Mouse (Mus musculus): ENCODE measurements at regions not wholly inside any gene's neighbourhood (a gene's known extent, or its start where the extent isn't known, plus 50 kb on each side); places are given as distances from the start of the nearest gene placed in this dataset.

DNA sequence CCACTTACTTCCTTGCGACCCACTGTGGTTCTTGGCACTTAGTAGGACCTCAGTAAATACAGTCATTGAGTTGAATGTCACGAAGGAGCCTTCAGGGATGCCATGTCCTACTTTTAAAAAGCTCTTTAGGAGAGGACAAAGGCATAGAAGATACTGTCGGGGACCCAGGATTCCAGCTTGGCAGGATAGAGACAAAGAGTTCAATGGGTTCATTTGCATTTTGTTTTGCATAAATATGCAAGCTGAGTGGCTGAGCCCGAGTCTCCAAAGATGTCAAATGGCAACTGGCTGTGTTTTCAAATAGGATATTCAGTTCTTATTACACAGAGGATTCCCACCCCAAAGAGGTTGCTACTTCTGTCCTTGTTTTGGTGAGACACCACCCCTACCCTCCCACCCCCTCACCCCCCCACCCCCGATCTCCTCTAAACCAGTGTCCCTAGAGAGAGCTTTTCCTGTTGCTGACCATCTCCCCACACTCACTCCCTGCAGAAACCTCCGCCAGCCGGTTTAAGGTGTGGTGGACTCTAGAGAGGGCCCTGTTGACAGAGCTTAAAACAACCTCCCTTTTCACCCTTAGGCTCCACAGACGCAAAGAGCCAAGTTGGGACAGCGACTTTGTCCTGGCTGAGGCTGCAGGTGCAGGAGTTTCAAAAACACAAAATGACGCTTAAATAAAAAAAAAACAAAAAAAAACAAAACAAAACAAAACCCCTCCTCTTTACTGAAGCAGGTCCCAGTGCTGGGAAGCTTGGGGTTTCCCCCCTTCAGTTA lies 57.9 kb downstream of the Sox9 start:
- intact Hi-C loops (cut with DNase I), result no loop called here

DNA sequence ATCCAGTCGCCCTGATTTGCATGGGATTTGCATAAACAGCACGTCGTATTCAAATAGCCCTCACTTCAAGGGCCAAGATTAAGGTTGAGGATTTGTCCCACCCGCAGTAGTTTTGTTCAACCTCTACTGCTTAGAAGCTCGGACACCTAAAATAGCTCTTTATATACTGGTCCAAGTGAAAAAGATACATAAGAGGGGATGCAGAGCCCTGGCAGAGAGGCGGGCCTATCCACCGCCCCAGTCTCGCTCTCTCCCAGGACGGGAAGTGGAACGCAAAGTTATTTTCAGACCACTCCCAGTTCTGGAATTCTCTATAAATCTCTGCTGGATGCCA lies 58.4 kb downstream of the Sox9 start:
- intact Hi-C loops (cut with DNase I), result no loop called here

DNA sequence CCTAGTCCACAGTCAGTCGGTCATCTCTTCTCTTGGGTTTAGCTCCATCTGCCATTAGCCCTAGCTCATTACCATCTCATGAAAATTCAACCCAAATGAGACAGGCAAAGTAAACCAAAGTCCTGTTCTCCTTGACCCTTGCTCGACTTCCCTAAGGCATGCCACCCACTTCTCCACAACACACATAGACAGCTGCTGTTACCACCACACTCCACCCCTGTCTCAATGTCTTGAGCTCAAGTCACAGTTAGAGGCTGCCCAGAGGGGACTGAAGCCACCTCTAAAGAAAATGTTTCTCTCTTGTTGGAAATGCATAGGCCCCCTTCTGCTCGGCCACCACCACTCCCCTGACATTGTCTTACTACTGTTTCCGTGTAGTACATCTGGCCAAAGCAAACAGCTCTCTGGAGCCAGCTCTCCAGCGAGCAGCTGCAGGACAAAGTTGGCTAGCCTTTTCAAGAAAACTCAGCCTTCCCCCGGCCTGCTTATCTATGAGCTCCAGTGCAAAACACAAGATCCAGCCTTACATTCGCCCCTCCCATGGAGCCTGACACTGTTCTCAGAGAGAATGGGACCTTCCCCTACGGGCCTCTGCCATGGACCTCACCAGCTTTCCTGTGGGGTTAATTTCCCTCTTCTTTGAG lies 62.4 kb downstream of the Sox9 start:
- intact Hi-C loops (cut with DNase I), result no loop called here

DNA sequence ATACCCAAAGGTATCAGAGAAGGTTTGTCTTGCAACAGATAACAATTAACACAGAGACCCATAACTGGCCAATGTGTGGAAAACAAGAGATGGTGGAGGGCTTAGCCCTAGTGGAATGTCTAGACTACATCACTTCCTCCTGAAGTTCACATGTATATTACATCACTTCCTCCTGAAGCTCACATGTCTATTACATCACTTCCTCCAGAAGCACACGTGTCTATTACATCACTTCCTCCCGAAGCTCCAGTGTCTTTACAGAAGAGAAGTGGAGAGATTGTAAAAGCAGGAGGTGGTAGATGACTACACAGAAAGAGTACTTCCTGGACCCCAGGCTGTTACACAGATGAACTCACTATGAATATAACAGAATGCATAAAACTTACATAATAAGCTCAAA lies 65.1 kb downstream of the Sox9 start:
- intact Hi-C loops (cut with DNase I), result no loop called here

- intact Hi-C loops (cut with DNase I), result no loop called here
Observed at GRCm38 (mm10) chr11:112847851-112848250, 65.8 kb downstream of the Sox9 start.

DNA sequence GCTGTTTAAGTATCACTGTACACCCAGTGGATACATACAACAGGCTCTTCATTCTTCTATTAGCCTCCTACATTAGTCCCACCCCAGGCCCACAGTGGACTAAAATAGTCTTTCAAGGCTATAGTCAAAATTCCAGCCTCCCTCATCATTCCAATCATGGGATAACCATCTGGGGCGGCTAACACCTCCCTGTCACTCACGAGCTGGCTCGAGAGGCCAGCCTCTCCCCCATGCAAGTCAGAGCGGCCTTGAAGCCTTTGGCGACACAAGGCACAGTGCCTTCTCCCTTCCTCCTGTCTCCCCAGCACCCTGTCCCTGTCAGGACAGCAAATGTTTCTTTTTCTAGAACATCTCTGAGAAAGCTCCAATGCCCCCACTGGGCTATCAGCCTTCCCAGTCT lies 68.0 kb downstream of the Sox9 start:
- intact Hi-C loops (cut with DNase I), result no loop called here

DNA sequence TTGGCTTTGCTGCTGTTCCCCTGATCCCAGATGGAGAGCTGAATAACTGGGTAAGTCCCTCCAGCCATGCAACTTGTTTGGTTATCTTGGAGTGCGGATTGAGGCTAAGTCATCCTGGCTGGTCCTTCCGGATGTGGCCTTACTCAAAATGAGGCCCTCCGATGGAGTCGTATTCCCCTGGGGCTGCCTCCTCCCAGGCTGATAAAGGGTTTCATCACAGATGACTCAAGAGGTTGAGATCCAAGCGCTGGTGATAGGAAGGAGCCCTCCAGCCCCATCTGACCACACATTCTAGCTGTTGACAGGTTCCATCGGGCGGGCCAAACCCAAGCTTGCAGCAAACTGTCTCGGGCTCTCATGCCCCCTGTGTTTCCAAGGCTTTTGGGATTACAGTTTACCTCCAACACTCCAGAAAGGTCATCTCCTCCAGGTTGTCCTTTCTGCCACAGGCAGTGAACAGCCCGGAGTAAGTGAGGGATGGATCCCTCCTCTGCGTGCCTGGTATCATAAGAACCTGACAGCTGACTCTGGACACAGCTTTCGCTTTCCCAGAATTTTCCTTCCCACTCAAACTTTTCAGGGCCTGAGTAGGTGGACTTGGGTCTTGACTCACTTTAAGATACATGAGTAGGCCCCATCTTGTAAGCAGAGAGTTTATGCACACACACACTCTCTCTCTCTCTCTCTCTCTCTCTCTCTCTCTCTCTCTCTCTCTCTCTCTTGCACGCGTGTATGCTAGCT lies 68.7 kb downstream of the Sox9 start:
- intact Hi-C loops (cut with DNase I), result no loop called here

DNA sequence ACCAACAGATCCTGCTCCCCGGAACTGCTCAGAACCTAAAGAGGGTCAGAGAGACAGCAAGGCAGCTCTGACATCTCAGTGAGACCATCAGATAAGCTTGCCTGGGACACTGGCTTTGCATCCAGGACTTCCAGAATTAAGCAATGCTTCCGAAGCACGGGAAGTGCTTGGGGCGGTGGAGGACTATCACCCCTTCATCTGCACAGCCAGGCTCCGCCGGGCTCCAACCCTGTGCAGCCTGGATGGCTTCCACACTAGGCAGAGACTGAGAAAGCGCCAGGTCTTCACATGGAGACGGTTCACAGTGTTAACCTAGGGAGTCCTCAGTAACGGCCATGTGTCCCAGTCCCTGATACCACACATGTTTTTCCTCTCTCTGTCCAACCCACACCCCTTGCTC lies 69.3 kb downstream of the Sox9 start:
- intact Hi-C loops (cut with DNase I), result no loop called here

DNA sequence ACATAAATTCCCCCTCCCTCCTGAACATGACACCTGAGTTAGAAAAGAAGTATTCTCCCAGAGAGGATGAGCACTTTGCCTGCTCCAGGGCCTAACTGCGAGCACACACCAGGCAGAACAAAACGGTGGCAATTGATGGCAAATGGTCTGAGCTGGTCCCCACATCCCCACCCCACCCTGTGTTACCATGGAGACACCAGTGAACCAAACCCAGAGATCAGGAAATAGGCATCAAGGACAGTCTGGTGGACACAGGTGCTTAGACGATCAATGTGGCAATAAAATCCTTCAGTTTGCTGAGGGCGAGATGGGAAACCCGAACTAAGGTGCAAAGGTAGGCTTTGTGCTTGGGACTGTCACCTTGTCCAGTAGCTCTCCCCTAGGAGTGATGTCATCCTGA lies 74.0 kb downstream of the Sox9 start:
- intact Hi-C loops (cut with DNase I), result no loop called here

DNA sequence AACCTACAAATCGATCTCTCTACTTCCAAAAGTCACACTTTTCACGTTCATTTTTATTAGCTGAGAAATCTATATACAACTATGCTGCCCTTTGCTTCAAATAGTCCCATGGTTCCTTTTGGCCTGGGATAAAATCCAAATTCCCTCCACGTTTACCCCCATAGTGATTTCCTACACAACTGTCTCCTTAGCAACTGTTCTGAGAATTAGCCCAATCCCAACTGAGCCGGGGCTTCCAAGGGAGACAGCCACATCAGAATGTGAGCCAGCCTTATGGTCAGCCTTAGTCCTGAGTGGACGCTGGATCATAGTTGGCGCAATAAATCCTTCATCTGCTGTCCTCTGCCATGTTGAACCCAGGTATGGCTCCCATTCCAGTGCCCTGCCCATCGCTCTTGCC lies 77.3 kb downstream of the Sox9 start:
- intact Hi-C loops (cut with DNase I), result no loop called here

DNA sequence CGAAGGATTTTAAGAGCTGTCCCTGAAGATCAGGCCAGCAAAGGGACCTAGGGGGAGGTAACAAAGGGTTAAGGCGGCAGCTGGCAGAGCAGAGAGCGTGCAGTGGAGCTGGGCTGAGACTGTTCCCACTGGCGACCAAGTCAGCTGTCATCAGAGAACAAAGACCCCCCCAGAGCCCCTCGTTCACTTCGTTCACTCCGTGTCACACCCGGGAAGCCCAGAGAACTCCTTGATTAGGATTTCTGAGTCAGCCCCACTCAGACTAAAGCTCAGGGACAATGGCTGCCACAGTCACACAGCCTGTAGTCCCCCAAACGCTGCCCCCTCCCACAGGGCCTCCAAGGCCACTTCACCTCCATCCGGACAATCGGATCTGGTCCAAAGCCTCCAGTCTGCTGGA lies 78.8 kb downstream of the Sox9 start:
- intact Hi-C loops (cut with DNase I), result no loop called here

GRCm38 (mm10) chr11:112861233-112861632 lies 79.2 kb downstream of the Sox9 start:
- intact Hi-C loops (cut with DNase I), result no loop called here

GRCm38 (mm10) chr11:112865836-112866235 lies 83.8 kb downstream of the Sox9 start:
- intact Hi-C loops (cut with DNase I), result no loop called here

DNA sequence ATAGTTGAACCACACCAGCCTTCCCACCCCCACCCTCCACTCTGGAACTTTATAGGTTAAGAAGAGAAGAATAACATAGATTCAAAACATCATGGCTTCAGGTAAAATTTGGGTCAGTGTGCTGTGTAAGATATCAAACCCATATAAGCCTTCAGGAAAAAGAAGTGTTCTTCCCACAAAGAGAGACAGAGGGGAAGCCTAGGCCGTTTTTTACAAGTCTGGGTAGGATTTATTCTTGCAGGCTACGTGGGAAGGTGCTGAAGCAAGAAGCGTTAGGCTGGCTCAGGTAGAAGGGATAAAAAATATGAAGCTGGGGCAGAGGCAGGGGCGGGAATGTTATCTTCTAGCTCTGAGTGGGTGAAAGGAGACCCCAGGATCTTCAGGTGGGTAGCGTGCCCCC lies 87.5 kb downstream of the Sox9 start:
- intact Hi-C loops (cut with DNase I), result no loop called here

- intact Hi-C loops (cut with DNase I), result no loop called here
Observed at GRCm38 (mm10) chr11:112870201-112871035, 88.4 kb downstream of the Sox9 start.

- intact Hi-C loops (cut with DNase I), result no loop called here
Observed at GRCm38 (mm10) chr11:112872677-112873367, 90.8 kb downstream of the Sox9 start.

DNA sequence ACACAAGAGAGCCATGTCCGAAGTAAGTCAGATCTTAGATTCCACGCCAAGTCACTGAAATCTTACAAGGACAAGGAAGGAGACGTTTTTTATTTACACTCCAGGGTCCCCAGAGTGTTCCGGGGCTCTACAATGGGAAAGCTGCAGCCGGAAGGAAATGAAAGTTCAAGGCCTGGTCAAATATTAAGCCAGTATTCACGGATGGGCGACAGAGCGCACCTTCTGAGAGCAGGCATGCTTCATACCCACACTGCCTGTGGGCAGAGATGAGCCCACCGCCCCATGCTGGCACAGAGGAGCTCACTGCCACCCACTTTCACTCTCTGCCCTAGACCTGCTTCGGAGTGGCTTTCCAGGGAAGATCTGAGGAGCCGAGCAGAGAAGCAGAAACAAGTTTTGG lies 92.2 kb downstream of the Sox9 start:
- intact Hi-C loops (cut with DNase I), result no loop called here

DNA sequence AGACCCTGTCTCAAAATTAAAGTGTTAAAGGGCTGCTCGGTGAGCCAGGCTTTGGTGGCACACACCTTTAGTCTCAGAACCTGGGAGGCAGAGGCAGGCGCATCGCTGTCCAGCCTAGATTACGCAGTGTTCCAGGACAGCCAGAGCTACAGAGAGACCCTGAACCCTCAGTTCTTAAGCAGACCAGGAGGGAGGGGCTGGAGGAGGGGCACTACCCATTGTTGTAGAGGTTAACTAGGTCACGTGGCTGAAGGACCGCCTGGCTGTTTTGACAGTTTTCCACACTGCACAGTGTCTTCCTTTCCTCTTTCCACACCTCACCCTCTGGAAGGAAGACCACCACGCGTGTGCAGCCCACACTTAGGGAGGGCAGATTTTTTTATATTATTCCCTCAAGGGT lies 94.2 kb downstream of the Sox9 start:
- intact Hi-C loops (cut with DNase I), result no loop called here

- intact Hi-C loops (cut with DNase I), result no loop called here
Observed at GRCm38 (mm10) chr11:112878436-112878835, 96.4 kb downstream of the Sox9 start.

- intact Hi-C loops (cut with DNase I), result no loop called here
Observed at GRCm38 (mm10) chr11:112880736-112881135, 98.7 kb downstream of the Sox9 start.

- intact Hi-C loops (cut with DNase I), result no loop called here
Observed at GRCm38 (mm10) chr11:112885336-112885940, 103.4 kb downstream of the Sox9 start.
